Mouse (Mus musculus) kidney, adult 2 months (tissue): Measurements from ENCODE around the gene Ttc7. TPM values are rescaled to one million over a fixed set of nuclear protein-coding genes. Genes with fewer than 3 reads are reported as not detected.

Experiments
- DNase-seq: peaks from one replicate; pipeline ENCODE4 v3.0.0; 2021
- H3K27ac ChIP-seq: fragments of 200-500 bp; 2 replicates; pipeline ENCODE4 v1.5.1; 2012; ENCODE audit warnings: low read depth, low read length, control low read depth, inconsistent platforms; ENCODE audit not compliant: insufficient read depth
- H3K27me3 ChIP-seq: fragments of 200-500 bp; replicated peaks from 2 replicates; pipeline ENCODE4 v1.6.1; 2012; ENCODE audit warnings: mild to moderate bottlenecking, moderate library complexity, low read length, inconsistent platforms; ENCODE audit not compliant: control insufficient read depth, insufficient read depth
- H3K36me3 ChIP-seq: fragments of 200-500 bp; 2 replicates; pipeline ENCODE4 v1.6.1; 2012; ENCODE audit warnings: mild to moderate bottlenecking, moderate library complexity, low read length, inconsistent platforms; ENCODE audit not compliant: control insufficient read depth, insufficient read depth
- H3K4me1 ChIP-seq: fragments of 200-500 bp; 2 replicates; pipeline ENCODE4 v1.6.1; 2011; ENCODE audit warnings: low read length; ENCODE audit not compliant: control insufficient read depth, insufficient read depth
- H3K4me3 ChIP-seq: fragments of 200-500 bp; 2 replicates; pipeline ENCODE4 v1.5.1; 2011; ENCODE audit warnings: mild to moderate bottlenecking, low read depth, low read length, control low read depth; ENCODE audit not compliant: insufficient read depth
- CTCF ChIP-seq: fragments of 200-500 bp; conservative IDR thresholded peaks from 2 replicates; pipeline ENCODE4 v1.5.1; 2011; ENCODE audit warnings: low read depth, mild to moderate bottlenecking, control low read depth, low read length, moderate library complexity, mixed read lengths; ENCODE audit not compliant: insufficient read depth, insufficient read length
- POLR2A ChIP-seq: fragments of 200-500 bp; IDR thresholded peaks from one replicate; pipeline ENCODE4 v1.6.1; 2011; ENCODE audit warnings: low read depth, low read length, control low read depth
- WGBS: fragments of 180-500 bp; shearing (Covaris S2); methylation state at CpG from one replicate; pipeline ENCODE4 v1.1.7; 2018; 5-methylcytosine and 5-hydroxymethylcytosine counted together
- polyA plus RNA-seq: library from polyadenylated mRNA; depleted of rRNA; stranded (reverse); fragments of >200 nt; gene quantifications from 2 replicates; pipeline ENCODE4 v1.2.3, GENCODE M21; 2012

The Ttc7 gene
- polyA plus RNA-seq, 1 experiment: 68.6 TPM

DNA sequence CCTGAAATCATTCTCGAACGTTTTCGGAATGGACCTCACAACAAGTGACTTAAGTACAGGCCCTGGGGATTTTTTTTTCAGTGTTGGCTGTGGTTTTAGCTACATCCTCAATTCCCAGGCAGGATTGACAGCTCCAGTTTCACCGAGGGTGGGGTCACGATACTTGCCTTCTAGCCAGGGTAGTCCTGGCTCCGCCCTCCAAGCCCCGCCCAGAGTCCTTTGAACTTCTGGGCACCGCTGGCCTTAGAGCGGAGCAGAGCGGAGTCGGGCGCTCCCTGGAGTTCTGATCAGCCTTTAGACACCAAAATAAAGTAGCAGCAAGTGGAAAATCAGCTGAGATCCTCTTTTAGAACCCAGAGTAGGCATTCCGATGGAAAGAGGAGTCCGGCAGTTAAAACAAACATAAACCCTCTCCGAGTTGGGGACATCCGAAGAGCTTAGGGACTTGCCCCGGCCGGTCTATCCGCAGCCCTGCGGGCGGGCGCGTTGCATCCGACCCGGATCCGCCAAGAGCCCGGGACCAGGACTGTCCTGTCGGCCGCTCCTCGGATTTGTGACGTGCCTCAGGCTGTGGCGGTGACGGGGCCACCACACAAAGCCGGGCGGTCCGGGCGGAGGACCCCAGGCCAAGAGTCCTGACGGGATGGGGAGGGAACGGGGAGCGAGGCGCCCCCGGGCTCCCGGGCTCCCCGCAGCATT lies 530 bp upstream of the Ttc7 start:
- WGBS: under 1% methylated on average over 43 of the region's 44 CpGs
- H3K36me3 ChIP-seq: no peaks in the 10 kb centered on the region
- peak overlapping the region; percentile 98 for H3K27ac ChIP-seq
- peaks cover 28% of the 10 kb centered on the region; the same call in 1 of the 2 replicates for H3K4me1 ChIP-seq
- TF ChIP-seq POLR2A: peak; percentile 53
- peak; percentile 20; the same call in 1 of the 2 replicates for TF ChIP-seq CTCF
- H3K27me3 ChIP-seq: no peaks in the 10 kb centered on the region
- DNase-seq: peak; percentile 99
- peak overlapping the region; percentile 62 for H3K4me3 ChIP-seq

- WGBS: under 1% methylated on average over 56 of the region's 56 CpGs
- H3K4me1 ChIP-seq: peaks cover 30% of the 10 kb centered on the region; the same call in 1 of the 2 replicates
- DNase-seq: peak; percentile 73
- peak overlapping the region; percentile 68 for H3K27ac ChIP-seq
- no peaks in the 10 kb centered on the region for H3K27me3 ChIP-seq
- peak overlapping the region; percentile 97 for H3K4me3 ChIP-seq
- H3K36me3 ChIP-seq: no peaks in the 10 kb centered on the region
- no peak for TF ChIP-seq POLR2A
- TF ChIP-seq CTCF: no peak
These were observed 519 bp downstream of the Ttc7 start for GRCm38 (mm10) chr17:87283055-87283754.

DNA sequence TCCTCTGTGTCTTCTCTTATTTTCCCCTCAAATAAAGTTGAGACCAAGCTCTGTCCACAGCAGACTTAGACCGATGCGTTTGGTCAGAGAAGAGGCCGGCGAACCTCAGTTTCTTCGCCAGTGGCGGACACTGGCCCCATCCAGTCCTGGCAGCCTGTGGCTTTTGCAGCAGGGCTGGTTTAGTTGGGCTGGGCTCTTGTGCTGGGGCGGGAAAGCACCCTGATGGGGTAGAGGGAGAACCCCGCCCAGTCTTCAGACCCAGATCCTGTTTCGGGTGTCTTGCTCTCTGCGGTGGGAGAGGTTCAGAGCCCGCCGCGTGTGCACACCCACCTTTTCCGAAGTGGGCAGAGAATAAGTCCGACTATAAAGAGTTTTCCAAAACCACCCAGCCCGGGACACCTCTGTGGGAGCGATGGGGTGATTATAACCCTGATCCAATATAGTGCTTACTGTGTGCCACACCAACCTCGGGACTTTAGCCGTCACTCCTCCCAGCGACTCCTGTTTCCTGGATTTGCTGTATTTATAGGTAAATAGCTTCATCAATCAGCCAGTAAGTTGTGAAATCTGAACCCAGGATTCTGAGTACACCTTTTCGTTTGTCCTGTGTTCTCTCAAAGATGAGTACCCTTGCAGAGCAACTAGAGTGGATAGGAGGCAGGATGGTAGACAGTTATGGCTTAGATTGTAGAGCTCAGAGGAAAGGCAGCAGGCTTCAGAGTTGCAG lies 1.2 kb downstream of the Ttc7 start:
- no peaks in the 10 kb centered on the region for H3K36me3 ChIP-seq
- peaks cover 33% of the 10 kb centered on the region; the same call in 1 of the 2 replicates for H3K4me1 ChIP-seq
- no peak for TF ChIP-seq CTCF
- TF ChIP-seq POLR2A: no peak
- H3K27ac ChIP-seq: peak overlapping the region; percentile 68
- H3K4me3 ChIP-seq: peak overlapping the region; percentile 97
- WGBS: 14% methylated on average over 21 of the region's 21 CpGs
- no peaks in the 10 kb centered on the region for H3K27me3 ChIP-seq
- peak; percentile 58 for DNase-seq

- Histone ChIP-seq H3K27ac (no peak overlapping the region; the same call in 1 of the 2 replicates), H3K27me3 (no peaks in the 10 kb centered on the region), H3K4me1 (peaks cover 38% of the 10 kb centered on the region; the same call in 1 of the 2 replicates), H3K36me3 (no peaks in the 10 kb centered on the region), H3K4me3 (peak overlapping the region; percentile 97)
- WGBS: 57% methylated on average over 7 of the region's 7 CpGs
- peak; percentile 76 for DNase-seq
- TF ChIP-seq POLR2A: no peak
- no peak; the same call in 1 of the 2 replicates for TF ChIP-seq CTCF
These were observed 1.9 kb downstream of the Ttc7 start for GRCm38 (mm10) chr17:87284482-87285040.

DNA sequence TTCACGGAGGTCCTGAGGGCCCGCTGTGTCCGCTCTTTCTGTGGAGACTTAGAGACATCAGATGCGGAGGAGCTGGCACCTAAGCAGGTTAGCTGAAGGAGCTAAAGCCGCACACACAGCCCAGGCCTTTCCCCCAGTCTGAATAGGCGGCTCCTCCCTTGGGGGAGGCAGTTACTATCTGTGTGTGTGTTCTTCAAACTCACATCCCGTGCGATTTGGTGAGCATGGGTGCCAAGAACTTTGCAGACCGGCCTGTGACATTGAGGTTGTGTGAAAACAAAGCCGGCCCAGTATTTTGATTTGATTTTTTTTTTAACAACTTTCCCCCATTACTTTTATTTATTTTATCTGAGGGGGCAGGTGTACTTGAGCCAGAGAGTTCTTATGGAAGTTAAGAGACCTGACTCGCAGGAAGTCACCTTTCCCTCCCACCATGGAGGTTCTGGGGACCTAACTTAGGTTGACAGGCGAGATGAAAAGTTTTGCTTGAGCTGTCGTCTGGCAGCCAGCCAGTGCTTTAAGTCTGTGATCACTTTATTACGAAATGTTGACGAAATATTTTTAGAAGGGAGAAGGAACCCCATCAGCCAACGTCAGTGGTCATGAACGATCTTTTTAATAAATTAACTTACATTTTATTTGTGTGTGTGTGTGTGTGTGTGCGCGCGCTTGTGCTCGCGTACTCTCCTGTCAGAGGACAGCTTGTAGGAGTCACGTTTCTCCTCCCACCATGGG lies 3.2 kb downstream of the Ttc7 start:
- TF ChIP-seq CTCF (no peak), POLR2A (no peak)
- no peak overlapping the region for H3K27ac ChIP-seq
- no peak for DNase-seq
- H3K4me3 ChIP-seq: no peak overlapping the region
- 59% methylated on average over 23 of the region's 23 CpGs for WGBS
- no peaks in the 10 kb centered on the region for H3K36me3 ChIP-seq
- no peaks in the 10 kb centered on the region for H3K27me3 ChIP-seq
- peaks cover 40% of the 10 kb centered on the region; the same call in 1 of the 2 replicates for H3K4me1 ChIP-seq

DNA sequence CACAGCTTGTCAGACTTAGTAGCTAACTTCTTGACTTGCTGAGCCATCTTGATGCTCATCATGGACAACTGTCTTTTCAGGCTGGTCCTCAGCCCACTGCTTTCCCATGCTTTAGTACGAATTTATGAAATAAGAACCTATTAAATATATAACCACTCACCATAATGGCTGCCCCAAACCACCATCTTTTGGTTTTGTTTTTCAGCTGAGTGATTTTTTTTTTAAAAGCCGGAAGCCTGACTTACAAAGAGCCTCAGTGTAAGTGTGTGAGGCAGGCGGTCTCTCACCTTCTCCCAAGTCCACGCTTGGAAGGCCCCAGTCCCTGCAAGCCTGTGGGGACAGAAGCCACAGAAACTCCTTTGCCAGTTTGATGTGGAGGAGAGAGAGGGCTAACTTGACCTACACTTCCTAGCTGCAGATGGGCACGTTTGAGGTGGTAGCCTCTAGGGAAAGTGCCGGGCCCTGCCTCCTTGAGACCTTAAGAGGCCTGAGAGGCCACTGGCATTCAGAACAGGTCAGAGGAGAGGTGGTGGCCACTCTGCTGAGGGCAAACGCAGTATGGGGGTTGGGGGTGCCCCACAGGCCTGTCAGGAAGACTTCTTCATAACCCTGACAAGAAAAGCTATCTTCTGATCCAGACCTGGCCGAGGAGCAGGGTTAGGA lies 3.9 kb downstream of the Ttc7 start:
- Histone ChIP-seq H3K4me3 (no peak overlapping the region), H3K36me3 (no peaks in the 10 kb centered on the region), H3K27ac (peak overlapping the region; percentile 28), H3K27me3 (no peaks in the 10 kb centered on the region), H3K4me1 (peaks cover 41% of the 10 kb centered on the region)
- TF ChIP-seq CTCF: no peak
- TF ChIP-seq POLR2A: no peak
- no peak for DNase-seq
- WGBS: 60% methylated on average over 8 of the region's 8 CpGs
